Mouse (Mus musculus) neural tube, embryonic 15.5 days (tissue): ENCODE measurements around the gene P2ry1. TPM values are rescaled to one million over a fixed set of nuclear protein-coding genes. Genes with fewer than 3 reads are reported as not detected.

ENCODE experiments used
- ATAC-seq: fragments of 200-750 bp; cut with Nextera tagmentation; 2 replicates; pipeline ENCODE4 v1.8.0; 2017; ENCODE audit warnings: mild to moderate bottlenecking, moderate TSS enrichment, moderate library complexity; ENCODE audit not compliant: low FRiP score
- H3K27ac ChIP-seq: fragments of 300-500 bp; sonication (generic); replicated peaks from 2 replicates; pipeline ENCODE4 v1.5.1; 2015; ENCODE audit warnings: mild to moderate bottlenecking, inconsistent platforms
- H3K27me3 ChIP-seq: fragments of 300-500 bp; sonication (generic); replicated peaks from 2 replicates; pipeline ENCODE4 v1.6.1; 2015; ENCODE audit warnings: inconsistent platforms
- H3K36me3 ChIP-seq: fragments of 300-500 bp; sonication (generic); 2 replicates; pipeline ENCODE4 v1.6.1; 2015; ENCODE audit warnings: inconsistent platforms
- H3K4me1 ChIP-seq: fragments of 300-500 bp; sonication (generic); 2 replicates; pipeline ENCODE4 v1.6.1; 2015; ENCODE audit warnings: inconsistent platforms
- H3K4me2 ChIP-seq: fragments of 300-500 bp; sonication (generic); 2 replicates; pipeline ENCODE4 v1.6.1; 2015; ENCODE audit warnings: inconsistent platforms, mild to moderate bottlenecking, moderate library complexity
- H3K4me3 ChIP-seq: fragments of 300-500 bp; sonication (generic); replicated peaks from 2 replicates; pipeline ENCODE4 v1.5.1; 2015; ENCODE audit warnings: mild to moderate bottlenecking, inconsistent platforms
- H3K9ac ChIP-seq: fragments of 300-500 bp; sonication (generic); replicated peaks from 2 replicates; pipeline ENCODE4 v1.6.1; 2015; ENCODE audit warnings: mild to moderate bottlenecking, inconsistent platforms
- H3K9me3 ChIP-seq: fragments of 300-500 bp; sonication (generic); replicated peaks from 2 replicates; pipeline ENCODE4 v1.6.1; 2016; ENCODE audit warnings: inconsistent platforms
- whole genome bisulfite sequencing: fragments of 180-500 bp; shearing (Covaris S2); methylation state at CpG from one replicate; pipeline ENCODE4 v1.1.7; 2015; ENCODE audit warnings: mixed read lengths; 5-methylcytosine and 5-hydroxymethylcytosine counted together
- polyA plus RNA-seq: library from polyadenylated mRNA; unstranded; fragments of >200 nt; fragmentation: Nextera tagmentation; extraction: Ambion mirVana; gene quantifications from 2 replicates; pipeline ENCODE4 v1.2.1, GENCODE M21; 2015

P2ry1 gene
- 3.2 and 5.8 TPM in 2 replicates for polyA plus RNA-seq

- under 1% methylated on average over 88 of the region's 90 CpGs for WGBS
Observed at GRCm38 (mm10) chr3:61002587-61003501, at the start of gene P2ry1. TSS of gene P2ry1 (plus strand) at chr3:61002795.

GRCm38 (mm10) chr3:60953199-60953736 is 49.3 kb upstream of the P2ry1 start:
- Histone ChIP-seq H3K9me3 (no peaks in the 10 kb centered on the region), H3K36me3 (no peaks in the 10 kb centered on the region), H3K4me1 (no peaks in the 10 kb centered on the region), H3K9ac (no peak overlapping the region), H3K27me3 (no peaks in the 10 kb centered on the region), H3K4me2 (no peak overlapping the region), H3K4me3 (no peak overlapping the region), H3K27ac (no peak overlapping the region)
- 72% methylated on average over 5 of the region's 5 CpGs for whole genome bisulfite sequencing
- ATAC-seq = no peak

More at GRCm38 (mm10) chr3:61002587-61003501, at the start of gene P2ry1:
- Histone ChIP-seq H3K4me2 (peak within 1 kb of the TSS; percentile 97), H3K9me3 (no peaks in the 10 kb centered on the region), H3K27me3 (no peaks in the 10 kb centered on the region; the same call in 1 of the 2 replicates), H3K27ac (peak within 1 kb of the TSS; percentile 1), H3K4me3 (peak within 1 kb of the TSS; percentile 70), H3K9ac (peak within 1 kb of the TSS; percentile 54), H3K36me3 (no peaks in the 10 kb centered on the region), H3K4me1 (peaks cover 6% of the 10 kb centered on the region; the same call in 1 of the 2 replicates)
- ATAC-seq = peak; percentile 96

DNA sequence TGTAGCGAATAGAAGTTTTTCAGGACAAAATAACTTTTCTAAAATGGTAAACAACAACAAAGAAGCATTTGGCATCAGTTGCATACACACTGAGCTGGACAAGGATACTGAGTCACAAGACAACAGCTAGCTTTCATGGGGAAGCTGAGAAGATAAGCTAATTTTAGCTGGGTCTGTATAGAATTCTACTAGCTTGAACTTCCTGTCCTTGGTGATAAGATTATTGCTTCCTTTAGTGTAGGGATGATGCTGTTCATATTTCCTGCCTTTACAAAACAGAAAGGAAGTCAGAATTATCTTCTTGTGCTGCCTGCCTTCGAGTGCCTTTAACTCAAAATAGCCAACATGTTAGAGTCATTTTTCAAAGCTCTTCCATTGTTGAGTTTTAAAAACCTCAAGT is 48.5 kb upstream of the P2ry1 start:
- no peaks in the 10 kb centered on the region for H3K9me3 ChIP-seq
- H3K4me3 ChIP-seq = no peak overlapping the region
- no peak overlapping the region for H3K27ac ChIP-seq
- 83% methylated on average over 2 of the region's 2 CpGs for WGBS
- H3K9ac ChIP-seq = no peak overlapping the region
- no peaks in the 10 kb centered on the region for H3K36me3 ChIP-seq
- H3K4me2 ChIP-seq = no peak overlapping the region
- no peaks in the 10 kb centered on the region for H3K4me1 ChIP-seq
- ATAC-seq = no peak
- no peaks in the 10 kb centered on the region for H3K27me3 ChIP-seq

- H3K9me3 ChIP-seq = no peaks in the 10 kb centered on the region
- H3K4me3 ChIP-seq = no peak overlapping the region
- H3K9ac ChIP-seq = no peak overlapping the region
- WGBS = 88% methylated on average over 2 of the region's 2 CpGs
- H3K27me3 ChIP-seq = no peaks in the 10 kb centered on the region
- H3K36me3 ChIP-seq = no peaks in the 10 kb centered on the region
- no peak overlapping the region for H3K27ac ChIP-seq
- no peak overlapping the region for H3K4me2 ChIP-seq
- H3K4me1 ChIP-seq = no peaks in the 10 kb centered on the region
- ATAC-seq = no peak
Observed at GRCm38 (mm10) chr3:60958769-60959168, 43.8 kb upstream of the P2ry1 start.

DNA sequence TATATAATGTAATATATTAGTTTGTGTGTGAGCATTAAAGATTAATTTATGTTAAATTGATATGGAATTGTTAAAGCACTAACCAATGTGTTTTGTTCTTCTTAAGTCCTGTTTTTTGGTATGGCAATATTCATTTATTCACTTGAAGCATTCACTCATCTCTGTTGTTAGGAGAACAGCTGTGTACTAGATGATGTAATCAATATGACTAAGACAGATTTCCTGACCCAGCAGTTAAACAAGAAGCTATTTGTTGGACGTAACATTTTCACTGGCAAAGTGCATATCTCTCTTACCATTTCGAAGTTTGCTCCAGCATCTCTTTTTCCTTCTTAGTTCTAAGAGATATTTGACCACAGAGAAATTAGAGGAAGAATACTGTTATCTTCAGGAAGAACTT is 37.5 kb upstream of the P2ry1 start:
- Histone ChIP-seq H3K4me1 (no peaks in the 10 kb centered on the region), H3K4me3 (no peak overlapping the region), H3K9ac (no peak overlapping the region), H3K27me3 (no peaks in the 10 kb centered on the region), H3K27ac (no peak overlapping the region), H3K36me3 (no peaks in the 10 kb centered on the region), H3K9me3 (no peaks in the 10 kb centered on the region), H3K4me2 (no peak overlapping the region)
- 79% methylated on average over 2 of the region's 2 CpGs for WGBS
- no peak for ATAC-seq

DNA sequence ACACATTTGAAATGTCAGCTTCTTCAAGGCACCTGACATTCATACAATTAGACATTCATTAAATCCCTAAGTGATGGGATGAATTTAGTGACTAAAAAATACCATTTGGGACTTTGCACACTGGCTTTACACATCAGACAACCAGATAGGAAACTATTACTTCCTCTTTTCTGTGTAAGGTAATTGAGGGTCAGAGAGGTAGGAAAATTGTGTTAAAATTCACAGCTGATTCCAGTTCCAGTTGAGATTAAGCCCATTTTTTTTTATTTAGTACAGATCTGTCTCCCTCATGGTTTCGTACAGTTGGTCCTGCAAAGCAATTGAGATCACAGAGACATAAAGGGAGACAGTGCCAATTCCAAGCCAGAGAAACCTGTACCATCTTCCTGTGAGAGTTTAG is 27.7 kb upstream of the P2ry1 start:
- Histone ChIP-seq H3K27ac (no peak overlapping the region), H3K9me3 (no peaks in the 10 kb centered on the region), H3K4me1 (no peaks in the 10 kb centered on the region), H3K9ac (no peak overlapping the region), H3K4me3 (no peak overlapping the region), H3K36me3 (no peaks in the 10 kb centered on the region), H3K27me3 (no peaks in the 10 kb centered on the region), H3K4me2 (no peak overlapping the region)
- no peak for ATAC-seq
- WGBS = 88% methylated on average over 1 of the region's 1 CpGs

DNA sequence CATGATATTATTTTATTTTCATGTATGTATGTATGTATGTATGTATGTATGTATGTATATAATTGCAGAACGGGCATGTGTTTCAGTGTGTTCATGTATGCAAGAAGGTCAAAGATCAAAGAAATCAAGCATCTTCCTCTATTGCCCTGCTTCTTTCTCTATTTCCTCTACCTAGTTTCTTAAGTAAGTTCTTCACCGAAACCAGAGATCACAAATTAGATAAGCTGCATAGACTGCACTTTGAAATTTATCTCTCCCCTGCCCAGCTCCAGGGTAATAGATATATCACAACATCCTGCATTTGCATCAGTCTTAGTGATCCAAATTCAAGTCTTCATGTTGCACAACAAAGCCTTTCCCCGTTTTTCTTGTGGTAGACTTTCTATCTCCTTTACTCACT is 20.5 kb upstream of the P2ry1 start:
- Histone ChIP-seq H3K36me3 (no peaks in the 10 kb centered on the region), H3K4me1 (no peaks in the 10 kb centered on the region)
- ATAC-seq = no peak

GRCm38 (mm10) chr3:60998064-60998463 is 4.5 kb upstream of the P2ry1 start:
- WGBS = 78% methylated on average over 3 of the region's 3 CpGs
- H3K9me3 ChIP-seq = no peaks in the 10 kb centered on the region
- H3K4me1 ChIP-seq = no peaks in the 10 kb centered on the region
- no peak for ATAC-seq
- H3K4me2 ChIP-seq = no peak overlapping the region
- H3K27me3 ChIP-seq = no peaks in the 10 kb centered on the region
- no peak overlapping the region for H3K27ac ChIP-seq
- no peak overlapping the region for H3K9ac ChIP-seq
- no peak overlapping the region for H3K4me3 ChIP-seq
- H3K36me3 ChIP-seq = no peaks in the 10 kb centered on the region

More for the DNA sequence above, 20.5 kb upstream of the P2ry1 start:
- H3K9me3 ChIP-seq = no peaks in the 10 kb centered on the region
- WGBS = 88% methylated on average over 3 of the region's 3 CpGs
- H3K27me3 ChIP-seq = no peaks in the 10 kb centered on the region
- no peak overlapping the region for H3K27ac ChIP-seq
- no peak overlapping the region for H3K4me3 ChIP-seq
- no peak overlapping the region for H3K9ac ChIP-seq
- no peak overlapping the region for H3K4me2 ChIP-seq

DNA sequence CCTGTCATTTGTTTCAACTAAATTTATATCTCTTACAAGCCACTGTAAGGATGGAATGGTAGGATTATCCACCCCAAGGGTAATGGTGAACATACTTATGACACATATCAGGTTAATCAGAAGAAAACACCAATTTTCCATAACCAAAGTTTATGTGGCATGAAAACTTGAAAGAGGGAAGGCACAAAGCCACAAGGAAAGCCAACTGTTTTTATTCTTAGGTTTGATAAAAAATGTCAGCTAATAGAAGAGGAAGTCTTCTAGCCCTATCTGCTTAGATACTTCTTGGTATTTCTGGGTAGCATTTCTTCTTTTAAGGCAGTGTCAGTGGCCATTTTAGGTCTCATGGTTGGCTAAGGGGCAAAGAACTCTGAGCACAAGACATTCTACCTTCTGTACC is 2.9 kb upstream of the P2ry1 start:
- Histone ChIP-seq H3K36me3 (no peaks in the 10 kb centered on the region), H3K9ac (no peak overlapping the region), H3K27ac (no peak overlapping the region), H3K9me3 (no peaks in the 10 kb centered on the region), H3K4me2 (no peak overlapping the region), H3K4me3 (no peak overlapping the region), H3K27me3 (no peaks in the 10 kb centered on the region; the same call in 1 of the 2 replicates), H3K4me1 (peaks cover 6% of the 10 kb centered on the region; the same call in 1 of the 2 replicates)
- no peak for ATAC-seq

DNA sequence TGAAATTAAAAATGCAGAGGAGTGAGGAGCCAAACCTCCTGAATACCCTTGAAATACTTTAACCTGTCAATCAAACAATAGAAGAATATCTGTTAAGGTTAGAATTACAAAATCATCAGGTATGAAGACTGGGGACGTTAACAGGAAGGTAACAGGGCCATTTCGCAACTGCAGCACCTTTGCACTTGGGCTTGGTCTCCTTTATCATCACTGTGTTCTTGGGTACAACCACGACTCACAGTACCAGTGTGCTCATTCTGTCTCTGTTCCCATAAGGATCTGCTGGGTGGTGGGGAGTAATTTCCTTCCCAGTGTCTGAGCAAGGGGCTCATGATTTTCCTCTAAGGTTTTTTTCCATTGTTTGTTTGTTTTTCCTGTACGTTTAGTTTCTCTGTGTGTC is 1.8 kb upstream of the P2ry1 start:
- no peak overlapping the region for H3K27ac ChIP-seq
- H3K36me3 ChIP-seq = no peaks in the 10 kb centered on the region
- no peak overlapping the region for H3K9ac ChIP-seq
- no peak for ATAC-seq
- peaks cover 6% of the 10 kb centered on the region; the same call in 1 of the 2 replicates for H3K4me1 ChIP-seq
- 82% methylated on average over 4 of the region's 4 CpGs for WGBS
- no peak overlapping the region for H3K4me2 ChIP-seq
- H3K27me3 ChIP-seq = no peaks in the 10 kb centered on the region; the same call in 1 of the 2 replicates
- H3K4me3 ChIP-seq = no peak overlapping the region
- H3K9me3 ChIP-seq = no peaks in the 10 kb centered on the region

DNA sequence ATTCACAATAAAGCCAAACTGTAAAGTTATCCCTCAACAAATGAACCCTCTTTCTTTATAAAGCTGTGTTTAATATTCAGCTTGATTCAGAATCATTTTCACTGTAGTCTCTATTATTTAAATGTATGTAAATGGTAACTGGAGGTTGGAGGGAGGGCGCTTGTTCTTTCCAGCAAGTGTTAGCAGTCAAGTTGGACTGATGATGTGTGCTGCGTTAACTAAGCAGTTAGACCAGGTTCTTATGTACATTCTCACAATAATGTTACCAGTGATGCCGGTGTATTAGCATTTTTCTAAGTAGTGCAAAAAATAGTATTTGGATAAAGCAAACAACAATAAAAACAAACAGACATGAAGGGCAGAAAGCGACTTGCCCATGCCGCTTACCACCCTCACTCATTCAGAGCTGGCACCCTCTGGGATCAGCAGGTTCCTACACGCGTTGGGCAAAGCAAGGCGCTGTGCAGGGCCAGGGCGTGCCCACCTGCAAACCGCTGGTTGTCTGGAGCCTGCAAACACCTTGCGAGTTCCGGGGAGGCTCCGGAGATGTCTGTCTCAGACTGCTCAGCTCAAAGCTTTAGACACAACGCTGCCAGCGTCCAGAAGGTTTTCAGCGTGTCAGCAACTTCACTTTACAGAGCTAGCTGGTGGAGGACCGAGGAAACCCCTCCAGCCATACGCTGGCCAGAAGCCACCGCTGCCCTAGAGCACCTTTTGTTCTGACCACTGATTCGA is 576 bp upstream of the P2ry1 start:
- 2% methylated on average over 20 of the region's 20 CpGs for WGBS
- H3K9ac ChIP-seq = peak overlapping the region; percentile 54
- ATAC-seq = peak; percentile 83

More for the DNA sequence above, 576 bp upstream of the P2ry1 start:
- peak overlapping the region; percentile 97 for H3K4me2 ChIP-seq
- H3K9me3 ChIP-seq = no peaks in the 10 kb centered on the region
- peak overlapping the region; percentile 1; the same call in 1 of the 2 replicates for H3K27ac ChIP-seq
- peaks cover 6% of the 10 kb centered on the region; the same call in 1 of the 2 replicates for H3K4me1 ChIP-seq
- peak overlapping the region; percentile 70 for H3K4me3 ChIP-seq
- H3K27me3 ChIP-seq = no peaks in the 10 kb centered on the region; the same call in 1 of the 2 replicates
- H3K36me3 ChIP-seq = no peaks in the 10 kb centered on the region
